Mouse (Mus musculus): ENCODE measurements around the gene Pax2. TPM values are rescaled to one million over a fixed set of nuclear protein-coding genes. Genes with fewer than 3 reads are reported as not detected.

Pax2 gene
- total and polyA plus RNA-seq, 3 experiments: not detected

GRCm38 (mm10) chr19:44771499-44771898 is 15.7 kb downstream of the Pax2 start:
- Histone ChIP-seq H3K79me2 (ENCODE audit: control insufficient read depth, insufficient read depth, low read length, poor library complexity) (no peaks in the 10 kb centered on the region), H3K4me3 (ENCODE audit: control insufficient read depth in 1 of 2, insufficient read depth in 1 of 2, low read depth in 2 of 2, low read length in 2 of 2) (no peak overlapping the region), H3K9ac (ENCODE audit: control insufficient read depth, low read depth, low read length, poor library complexity, severe bottlenecking) (no peak overlapping the region), H3K9me3 (replicated peaks; ENCODE audit: insufficient read depth, low read length) (no peaks in the 10 kb centered on the region), H3K36me3 (ENCODE audit: control insufficient read depth in 1 of 2, insufficient read depth in 2 of 2, low read length in 2 of 2) (no peaks in the 10 kb centered on the region), H3K27me3 (ENCODE audit: control insufficient read depth in 1 of 2, insufficient read depth in 2 of 2, low read length in 2 of 2) (peaks cover 0 to 2% of the 10 kb centered on the region in 2 experiments; a peak in 2 of 4 replicates), H3K27ac (ENCODE audit: control insufficient read depth, low read depth, low read length) (no peak overlapping the region), H3K4me1 (ENCODE audit: control insufficient read depth in 1 of 2, insufficient read depth in 2 of 2, low read length in 2 of 2) (peaks cover 0 to 5% of the 10 kb centered on the region in 2 experiments; a peak in 1 of 4 replicates)
- TF ChIP-seq CTCF (IDR thresholded peaks at IDR 0.05 in 2 of 3, conservative IDR thresholded peaks at IDR 0.05 in 1 of 3; ENCODE audit: control insufficient read depth in 1 of 3, insufficient read depth in 1 of 3, low read depth in 2 of 3, low read length in 3 of 3, poor library complexity in 1 of 3, severe bottlenecking in 1 of 3) (no peak), HCFC1 (IDR thresholded peaks at IDR 0.05; ENCODE audit: low read depth, low read length) (no peak), SMC3 (IDR thresholded peaks at IDR 0.05; ENCODE audit: low read depth, low read length) (no peak)
- no peak for DNase-seq (ENCODE audit: low read depth, low spot score)

- DNase-seq (ENCODE audit: low read depth, low spot score): no peak
Observed at GRCm38 (mm10) chr19:44781987-44782386, 26.1 kb downstream of the Pax2 start.

GRCm38 (mm10) chr19:44784391-44784790 is 28.5 kb downstream of the Pax2 start:
- Histone ChIP-seq H3K4me3 (ENCODE audit: control insufficient read depth in 1 of 2, insufficient read depth in 1 of 2, low read depth in 2 of 2, low read length in 2 of 2) (no peak overlapping the region), H3K4me1 (ENCODE audit: control insufficient read depth in 1 of 2, insufficient read depth in 2 of 2, low read length in 2 of 2) (no peaks in the 10 kb centered on the region), H3K9me3 (replicated peaks; ENCODE audit: insufficient read depth, low read length) (no peaks in the 10 kb centered on the region), H3K9ac (ENCODE audit: control insufficient read depth, low read depth, low read length, poor library complexity, severe bottlenecking) (no peak overlapping the region), H3K36me3 (ENCODE audit: control insufficient read depth in 1 of 2, insufficient read depth in 2 of 2, low read length in 2 of 2) (no peaks in the 10 kb centered on the region), H3K79me2 (ENCODE audit: control insufficient read depth, insufficient read depth, low read length, poor library complexity) (no peaks in the 10 kb centered on the region), H3K27me3 (ENCODE audit: control insufficient read depth in 1 of 2, insufficient read depth in 2 of 2, low read length in 2 of 2) (peaks cover 0 to 3% of the 10 kb centered on the region in 2 experiments; a peak in 1 of 4 replicates), H3K27ac (ENCODE audit: control insufficient read depth, low read depth, low read length) (no peak overlapping the region)
- no peak for DNase-seq (ENCODE audit: low read depth, low spot score)
- TF ChIP-seq KAT2A (conservative IDR thresholded peaks at IDR 0.05; ENCODE audit: low read depth, low read length): no peak
- no peak for TF ChIP-seq MAX (IDR thresholded peaks at IDR 0.05; ENCODE audit: low read length)
- TF ChIP-seq TCF12 (IDR thresholded peaks at IDR 0.05; ENCODE audit: low read depth, low read length): no peak
- TF ChIP-seq NELFE (IDR thresholded peaks at IDR 0.05; ENCODE audit: low read depth, low read length): no peak
- no peak for TF ChIP-seq MEF2A (IDR thresholded peaks at IDR 0.05; ENCODE audit: extremely low read depth, insufficient replicate concordance, low read depth, low read length, poor library complexity, severe bottlenecking)
- no peak for TF ChIP-seq RAD21 (IDR thresholded peaks at IDR 0.05; ENCODE audit: low read depth, low read length)
- no peak for TF ChIP-seq MYC (IDR thresholded peaks at IDR 0.05; ENCODE audit: low read depth, low read length)

More at GRCm38 (mm10) chr19:44781987-44782386, 26.1 kb downstream of the Pax2 start:
- H3K36me3 ChIP-seq (ENCODE audit: control insufficient read depth in 1 of 2, insufficient read depth in 2 of 2, low read length in 2 of 2): no peaks in the 10 kb centered on the region
- peaks cover 0 to 3% of the 10 kb centered on the region in 2 experiments; a peak in 1 of 4 replicates for H3K27me3 ChIP-seq (ENCODE audit: control insufficient read depth in 1 of 2, insufficient read depth in 2 of 2, low read length in 2 of 2)
- H3K4me1 ChIP-seq (ENCODE audit: control insufficient read depth in 1 of 2, insufficient read depth in 2 of 2, low read length in 2 of 2): no peaks in the 10 kb centered on the region
- no peak overlapping the region for H3K27ac ChIP-seq (ENCODE audit: control insufficient read depth, low read depth, low read length)
- no peak overlapping the region for H3K4me3 ChIP-seq (ENCODE audit: control insufficient read depth in 1 of 2, insufficient read depth in 1 of 2, low read depth in 2 of 2, low read length in 2 of 2)
- H3K9me3 ChIP-seq (replicated peaks; ENCODE audit: insufficient read depth, low read length): no peaks in the 10 kb centered on the region
- no peak for TF ChIP-seq ZNF384 (IDR thresholded peaks at IDR 0.05; ENCODE audit: low read depth, low read length)
- TF ChIP-seq NRF1 (IDR thresholded peaks at IDR 0.05; ENCODE audit: insufficient read depth, low read depth, low read length, poor library complexity, severe bottlenecking): no peak
- TF ChIP-seq SIN3A (IDR thresholded peaks at IDR 0.05; ENCODE audit: low read length): no peak
- TF ChIP-seq USF1 (IDR thresholded peaks at IDR 0.05; ENCODE audit: low read depth, low read length): no peak
- no peak for TF ChIP-seq CHD2 (IDR thresholded peaks at IDR 0.05; ENCODE audit: low read length)
- TF ChIP-seq TBP (IDR thresholded peaks at IDR 0.05; ENCODE audit: low read depth, low read length): no peak
- no peak for TF ChIP-seq JUND (IDR thresholded peaks at IDR 0.05; ENCODE audit: low read depth, low read length)
- TF ChIP-seq TAL1 (IDR thresholded peaks at IDR 0.05; ENCODE audit: low read length): no peak
- TF ChIP-seq SMC3 (IDR thresholded peaks at IDR 0.05; ENCODE audit: low read depth, low read length): no peak
- TF ChIP-seq TCF12 (IDR thresholded peaks at IDR 0.05; ENCODE audit: low read depth, low read length): no peak
- no peak for TF ChIP-seq GATA1 (IDR thresholded peaks at IDR 0.05; ENCODE audit: low read depth, low read length)
- no peak for TF ChIP-seq USF2 (IDR thresholded peaks at IDR 0.05; ENCODE audit: borderline replicate concordance in 1 of 2, insufficient read depth in 1 of 2, low read depth in 1 of 2, low read length in 2 of 2)
- TF ChIP-seq EP300 (IDR thresholded peaks at IDR 0.05; ENCODE audit: low read depth in 1 of 2, low read length in 2 of 2): no peak
- no peak for TF ChIP-seq MYB (IDR thresholded peaks at IDR 0.05; ENCODE audit: low read depth, low read length)
- TF ChIP-seq ZMIZ1 (IDR thresholded peaks at IDR 0.05; ENCODE audit: low read depth, low read length): no peak
- TF ChIP-seq HCFC1 (IDR thresholded peaks at IDR 0.05; ENCODE audit: low read depth, low read length): no peak
- TF ChIP-seq KAT2A (conservative IDR thresholded peaks at IDR 0.05; ENCODE audit: low read depth, low read length): no peak
- no peak for TF ChIP-seq CHD1 (IDR thresholded peaks at IDR 0.05; ENCODE audit: low read depth, low read length)
- TF ChIP-seq MAFK (IDR thresholded peaks at IDR 0.05; ENCODE audit: borderline replicate concordance, low read depth, low read length): no peak
- no peak for TF ChIP-seq RCOR1 (IDR thresholded peaks at IDR 0.05; ENCODE audit: low read depth, low read length)
- no peak overlapping the region for H3K9ac ChIP-seq (ENCODE audit: control insufficient read depth, low read depth, low read length, poor library complexity, severe bottlenecking)
- H3K79me2 ChIP-seq (ENCODE audit: control insufficient read depth, insufficient read depth, low read length, poor library complexity): no peaks in the 10 kb centered on the region
